Mouse (Mus musculus) bone marrow, adult 2 months (tissue): ENCODE measurements at regions not wholly inside any gene's neighbourhood (a gene's known extent, or its start where the extent isn't known, plus 50 kb on each side); places are given as distances from the start of the nearest gene placed in this dataset.

Source experiments
- CTCF ChIP-seq: fragments of 200-500 bp; IDR thresholded peaks from 2 replicates; pipeline ENCODE4 v1.5.1; 2011; ENCODE audit warnings: low read length, control low read depth; ENCODE audit not compliant: control insufficient read depth, insufficient read depth
- POLR2A ChIP-seq: fragments of 200-500 bp; IDR thresholded peaks from 2 replicates; pipeline ENCODE4 v1.6.1; 2011; ENCODE audit warnings: low read depth, mild to moderate bottlenecking, control low read depth, low read length, borderline replicate concordance; ENCODE audit not compliant: control insufficient read depth

DNA sequence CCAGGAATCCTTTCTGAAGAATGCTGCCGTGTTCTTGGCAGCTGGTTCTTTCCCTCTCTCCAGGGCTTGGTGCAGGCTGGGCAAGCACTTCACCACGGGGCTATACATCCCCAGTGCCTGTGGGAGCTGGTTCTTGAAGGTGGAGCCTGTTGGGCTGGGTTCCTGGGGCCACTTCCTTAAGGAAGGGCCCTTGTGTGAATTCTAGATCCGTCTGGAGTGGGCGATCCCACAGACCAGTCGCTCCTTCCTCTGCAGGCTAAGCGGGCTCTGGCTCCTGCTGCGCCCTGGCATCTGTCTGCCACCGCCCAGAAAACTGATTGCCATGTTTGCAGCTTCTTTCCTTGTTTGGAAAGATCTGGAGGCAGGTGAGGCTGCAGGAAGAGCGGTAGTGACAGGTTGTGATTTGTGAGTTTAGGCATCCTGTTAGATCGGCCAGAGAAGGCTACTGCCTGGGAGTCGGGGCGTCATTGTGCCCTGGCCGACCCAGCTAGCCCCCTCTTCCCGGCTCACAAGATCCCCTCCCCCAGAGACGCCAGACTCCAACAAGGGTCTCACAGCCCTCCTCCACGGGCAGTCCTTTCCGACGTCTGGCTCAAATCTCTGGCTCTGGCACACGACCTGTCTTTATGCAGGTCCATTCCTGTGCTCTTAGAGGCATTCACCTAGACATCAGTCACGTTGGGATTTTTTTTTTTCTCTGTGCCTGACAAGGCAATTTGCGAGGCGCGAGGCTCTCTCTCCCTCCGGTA is 135.6 kb downstream of the Nectin1 start:
- no peak for TF ChIP-seq POLR2A
- TF ChIP-seq CTCF = no peak
